Mouse (Mus musculus): ENCODE data around the gene Ttc13. TPM values are rescaled to one million over a fixed set of nuclear protein-coding genes. Genes with fewer than 3 reads are reported as not detected.

The Ttc13 gene
- polyA plus RNA-seq, 1 experiment from 2014 or later, result 71.1 TPM

DNA sequence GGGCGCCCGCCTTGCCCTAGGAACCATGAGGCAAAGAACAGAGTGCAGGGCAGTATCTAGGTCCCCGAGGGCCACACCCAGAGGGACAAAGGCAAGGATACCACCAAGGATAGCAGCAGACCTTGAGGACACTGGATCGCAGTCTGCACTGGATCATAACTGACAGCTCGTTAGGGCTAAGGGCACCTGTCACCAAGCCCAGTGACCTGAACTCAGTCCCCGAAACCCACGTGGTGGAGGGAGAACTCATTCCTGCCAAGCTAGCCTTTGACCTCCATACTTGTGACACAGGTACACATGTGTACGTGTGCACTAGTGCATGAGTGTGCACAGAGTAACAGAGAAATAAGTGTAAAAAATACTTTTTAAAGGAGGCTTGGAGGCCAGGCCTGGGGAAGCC lies 6.0 kb downstream of the Ttc13 start:
- no peak overlapping the region for H3K9ac ChIP-seq
- 85% methylated on average over 8 of the region's 8 CpGs for WGBS
- DNase-seq (ENCODE audit: low spot score) (no peak), ATAC-seq (ENCODE audit: low FRiP score) (no peak)
- H3K9me3 ChIP-seq (ENCODE audit: control insufficient read depth, low read length), result no peaks in the 10 kb centered on the region
- no peak overlapping the region for H3K4me2 ChIP-seq (replicated peaks)
- H3K27me3 ChIP-seq (ENCODE audit: control insufficient read depth, insufficient read depth, low read length), result no peaks in the 10 kb centered on the region
- H3K36me3 ChIP-seq (replicated peaks; ENCODE audit: control insufficient read depth, insufficient read depth), result peaks cover 33% of the 10 kb centered on the region
- H3K27ac ChIP-seq, result no peak overlapping the region
- H3K4me3 ChIP-seq (replicated peaks; ENCODE audit: low read length), result no peak overlapping the region
- H3K4me1 ChIP-seq (replicated peaks; ENCODE audit: control insufficient read depth, insufficient read depth, low read length), result peaks cover 7% of the 10 kb centered on the region; the same call in 1 of the 2 replicates

DNA sequence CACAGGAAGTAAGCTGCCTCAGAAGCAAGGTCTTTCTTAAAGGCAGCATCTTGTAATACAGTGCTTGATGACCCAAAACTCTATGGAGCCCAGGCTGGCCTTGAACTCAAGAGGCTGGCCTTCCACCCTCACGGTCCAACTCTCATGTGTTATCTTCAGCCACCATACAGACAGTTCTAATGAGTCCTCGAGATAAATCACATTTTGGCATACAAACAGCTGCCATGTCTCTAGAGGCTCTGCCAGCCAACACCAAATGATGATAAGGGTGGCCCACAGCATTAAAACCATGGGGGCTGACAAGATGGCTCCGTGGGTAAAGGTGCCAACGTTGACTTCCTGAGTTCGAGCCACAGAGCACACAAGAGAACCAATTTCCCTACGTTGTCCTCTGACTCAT lies 8.6 kb downstream of the Ttc13 start:
- DNase-seq (ENCODE audit: low spot score) (no peak), ATAC-seq (ENCODE audit: low FRiP score) (no peak)
- H3K27me3 ChIP-seq (ENCODE audit: control insufficient read depth, insufficient read depth, low read length), result no peaks in the 10 kb centered on the region
- no peak overlapping the region for H3K4me3 ChIP-seq (replicated peaks; ENCODE audit: low read length)
- peaks cover 58% of the 10 kb centered on the region for H3K36me3 ChIP-seq (replicated peaks; ENCODE audit: control insufficient read depth, insufficient read depth)
- H3K9ac ChIP-seq, result no peak overlapping the region
- no peaks in the 10 kb centered on the region for H3K9me3 ChIP-seq (ENCODE audit: control insufficient read depth, low read length)
- H3K4me2 ChIP-seq (replicated peaks), result no peak overlapping the region
- no peaks in the 10 kb centered on the region for H3K4me1 ChIP-seq (replicated peaks; ENCODE audit: control insufficient read depth, insufficient read depth, low read length)
- 96% methylated on average over 6 of the region's 6 CpGs for WGBS
- no peak overlapping the region for H3K27ac ChIP-seq

DNA sequence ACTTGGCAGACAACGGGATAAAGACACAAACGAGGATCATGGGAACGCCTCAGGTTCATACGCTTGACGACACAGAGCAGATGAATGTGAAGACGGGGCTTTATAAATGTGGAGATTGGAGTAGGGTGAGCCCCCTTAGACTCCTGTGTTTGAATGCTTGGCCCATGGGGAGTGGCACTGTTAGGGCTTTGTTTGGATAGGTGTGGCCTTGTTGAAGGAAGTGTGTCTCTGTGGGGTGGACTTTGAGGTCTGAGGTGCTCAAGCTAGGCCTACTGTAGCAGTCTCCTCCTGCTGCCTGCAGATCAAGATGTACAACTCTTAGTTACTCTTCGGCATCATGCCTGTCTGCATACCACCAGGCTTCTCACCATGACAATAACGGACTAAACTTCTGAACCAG lies 16.0 kb downstream of the Ttc13 start:
- Histone ChIP-seq H3K4me2 (replicated peaks) (no peak overlapping the region), H3K27me3 (ENCODE audit: control insufficient read depth, insufficient read depth, low read length) (no peaks in the 10 kb centered on the region), H3K27ac (no peak overlapping the region), H3K4me1 (replicated peaks; ENCODE audit: control insufficient read depth, insufficient read depth, low read length) (no peaks in the 10 kb centered on the region), H3K36me3 (replicated peaks; ENCODE audit: control insufficient read depth, insufficient read depth) (peaks cover 78% of the 10 kb centered on the region), H3K9ac (no peak overlapping the region), H3K9me3 (ENCODE audit: control insufficient read depth, low read length) (no peaks in the 10 kb centered on the region), H3K4me3 (replicated peaks; ENCODE audit: low read length) (no peak overlapping the region)
- WGBS, result 97% methylated on average over 8 of the region's 8 CpGs
- ATAC-seq (ENCODE audit: low FRiP score) (no peak), DNase-seq (ENCODE audit: low spot score) (no peak)

DNA sequence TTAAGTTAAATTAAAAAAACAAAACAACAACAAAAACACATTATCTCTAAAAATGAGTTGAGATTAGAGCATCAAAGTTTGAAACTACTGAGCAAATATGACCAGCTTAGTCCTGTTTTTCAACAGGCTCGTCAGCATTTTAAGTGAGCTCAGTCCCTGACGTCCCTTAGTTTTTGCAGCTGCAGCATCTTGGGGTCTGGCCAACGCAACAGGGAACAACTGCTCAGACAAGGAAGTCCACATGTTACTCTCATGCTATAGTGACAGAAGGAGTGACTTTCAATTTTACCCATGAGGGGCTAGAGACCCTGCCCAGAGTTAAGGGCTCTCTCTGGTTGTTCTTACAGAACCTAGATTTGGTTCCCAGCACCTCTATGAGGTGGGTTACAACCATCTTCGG lies 17.4 kb downstream of the Ttc13 start:
- 90% methylated on average over 4 of the region's 4 CpGs for WGBS
- Histone ChIP-seq H3K9me3 (ENCODE audit: control insufficient read depth, low read length) (no peaks in the 10 kb centered on the region), H3K36me3 (replicated peaks; ENCODE audit: control insufficient read depth, insufficient read depth) (peaks cover 78% of the 10 kb centered on the region), H3K4me1 (replicated peaks; ENCODE audit: control insufficient read depth, insufficient read depth, low read length) (no peaks in the 10 kb centered on the region), H3K27ac (no peak overlapping the region), H3K9ac (no peak overlapping the region), H3K4me2 (replicated peaks) (no peak overlapping the region), H3K27me3 (ENCODE audit: control insufficient read depth, insufficient read depth, low read length) (no peaks in the 10 kb centered on the region), H3K4me3 (replicated peaks; ENCODE audit: low read length) (no peak overlapping the region)
- ATAC-seq (ENCODE audit: low FRiP score) (no peak), DNase-seq (ENCODE audit: low spot score) (no peak)

DNA sequence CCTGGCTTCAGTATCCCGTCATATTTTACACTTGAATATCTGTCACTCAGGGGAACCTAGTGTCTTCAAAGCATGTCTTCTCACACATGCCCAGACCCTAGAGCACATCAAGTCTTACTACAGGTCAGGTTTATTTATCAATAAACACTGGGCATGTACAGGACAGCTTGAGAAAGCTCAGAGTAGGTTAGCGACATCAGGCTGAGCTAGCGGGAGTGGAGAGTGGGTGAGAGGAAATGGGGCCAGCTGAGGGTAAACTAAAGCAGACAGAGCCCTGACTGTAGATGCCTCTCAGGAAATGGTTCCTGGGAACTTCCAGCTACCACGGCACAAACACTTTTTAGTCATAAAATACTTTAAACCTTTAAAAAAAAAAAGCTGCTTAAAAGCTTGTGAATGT lies 18.3 kb downstream of the Ttc13 start:
- no peak for ATAC-seq (ENCODE audit: low FRiP score)
- Histone ChIP-seq H3K27ac (no peak overlapping the region), H3K4me3 (replicated peaks; ENCODE audit: low read length) (no peak overlapping the region), H3K4me2 (replicated peaks) (no peak overlapping the region), H3K9ac (no peak overlapping the region), H3K27me3 (ENCODE audit: control insufficient read depth, insufficient read depth, low read length) (no peaks in the 10 kb centered on the region), H3K36me3 (replicated peaks; ENCODE audit: control insufficient read depth, insufficient read depth) (peaks cover 77% of the 10 kb centered on the region), H3K9me3 (ENCODE audit: control insufficient read depth, low read length) (no peaks in the 10 kb centered on the region), H3K4me1 (replicated peaks; ENCODE audit: control insufficient read depth, insufficient read depth, low read length) (no peaks in the 10 kb centered on the region)
- 84% methylated on average over 4 of the region's 4 CpGs for WGBS
- DNase-seq (ENCODE audit: low spot score), result no peak

DNA sequence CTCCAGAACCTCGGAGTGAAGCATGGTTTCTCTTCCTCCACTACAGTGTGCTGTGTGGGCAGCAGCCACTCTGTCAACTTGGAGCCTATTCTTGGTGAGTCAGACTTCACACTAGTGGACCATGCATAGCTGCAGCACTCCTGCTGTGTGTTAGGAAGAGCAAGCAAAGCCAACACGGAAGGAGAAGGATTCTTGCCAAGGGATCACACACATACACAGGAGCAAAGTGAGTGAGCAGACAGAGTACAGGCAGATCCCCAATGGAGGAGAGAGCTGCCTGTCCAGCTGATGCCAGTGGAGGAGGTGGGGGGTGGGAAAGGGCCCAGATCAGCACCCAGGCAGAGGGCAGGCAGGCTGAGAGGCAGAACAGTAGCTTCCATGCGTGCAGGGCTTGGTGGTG lies 19.6 kb downstream of the Ttc13 start:
- no peak for DNase-seq (ENCODE audit: low spot score)

DNA sequence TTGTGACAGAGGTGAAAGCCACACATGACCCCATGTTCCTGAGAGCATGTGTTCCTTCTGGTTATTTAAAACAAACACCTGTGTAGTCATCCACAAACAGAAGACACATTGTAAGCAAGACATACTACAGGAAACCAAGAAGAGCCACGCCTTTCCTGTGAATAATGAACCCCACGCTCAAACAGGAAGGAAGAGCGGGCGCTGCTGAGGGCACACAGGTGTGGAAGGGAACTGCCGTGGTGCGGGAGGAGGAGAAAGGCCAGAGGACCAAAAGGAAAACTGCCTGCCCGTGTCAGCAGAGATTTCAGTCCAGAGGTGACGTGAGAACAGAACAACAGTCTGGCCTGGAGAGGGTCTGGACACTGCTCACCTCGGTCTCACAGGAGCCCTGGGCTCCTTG lies 20.8 kb downstream of the Ttc13 start:
- Histone ChIP-seq H3K4me1 (replicated peaks; ENCODE audit: control insufficient read depth, insufficient read depth, low read length) (no peaks in the 10 kb centered on the region), H3K27me3 (ENCODE audit: control insufficient read depth, insufficient read depth, low read length) (no peaks in the 10 kb centered on the region), H3K9me3 (ENCODE audit: control insufficient read depth, low read length) (no peaks in the 10 kb centered on the region), H3K27ac (no peak overlapping the region), H3K9ac (no peak overlapping the region), H3K36me3 (replicated peaks; ENCODE audit: control insufficient read depth, insufficient read depth) (peaks cover 74% of the 10 kb centered on the region), H3K4me3 (replicated peaks; ENCODE audit: low read length) (no peak overlapping the region), H3K4me2 (replicated peaks) (no peak overlapping the region)
- ATAC-seq (ENCODE audit: low FRiP score) (no peak), DNase-seq (ENCODE audit: low spot score) (no peak)
- WGBS, result 95% methylated on average over 9 of the region's 9 CpGs

More for the DNA sequence above, 19.6 kb downstream of the Ttc13 start:
- Histone ChIP-seq H3K27me3 (ENCODE audit: control insufficient read depth, insufficient read depth, low read length) (no peaks in the 10 kb centered on the region), H3K4me1 (replicated peaks; ENCODE audit: control insufficient read depth, insufficient read depth, low read length) (no peaks in the 10 kb centered on the region), H3K27ac (no peak overlapping the region), H3K9me3 (ENCODE audit: control insufficient read depth, low read length) (no peaks in the 10 kb centered on the region), H3K4me3 (replicated peaks; ENCODE audit: low read length) (no peak overlapping the region), H3K36me3 (replicated peaks; ENCODE audit: control insufficient read depth, insufficient read depth) (peaks cover 80% of the 10 kb centered on the region), H3K4me2 (replicated peaks) (no peak overlapping the region), H3K9ac (no peak overlapping the region)
- WGBS, result 91% methylated on average over 3 of the region's 3 CpGs
- no peak for ATAC-seq (ENCODE audit: low FRiP score)

DNA sequence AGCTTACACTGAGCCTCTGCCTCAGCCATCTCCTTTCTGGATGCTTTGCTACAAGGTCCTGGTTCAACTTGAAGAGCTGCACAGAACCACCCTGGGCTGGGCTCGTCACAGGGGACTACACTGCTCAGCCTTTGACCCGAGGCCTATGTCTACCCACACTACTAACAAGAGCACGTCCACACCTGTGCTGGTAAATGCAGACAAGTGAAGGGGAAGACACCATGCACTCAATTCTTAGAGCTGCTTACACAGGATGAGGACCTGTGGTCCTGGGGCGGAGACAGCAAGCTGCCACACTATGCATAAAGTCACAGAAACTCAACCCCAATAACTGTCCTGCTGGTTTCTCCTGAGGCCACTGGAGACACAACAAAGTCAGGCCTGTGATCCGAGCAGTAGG lies 21.5 kb downstream of the Ttc13 start:
- WGBS, result 96% methylated on average over 5 of the region's 5 CpGs
- H3K9me3 ChIP-seq (ENCODE audit: control insufficient read depth, low read length), result no peaks in the 10 kb centered on the region
- DNase-seq (ENCODE audit: low spot score), result no peak
- no peaks in the 10 kb centered on the region for H3K27me3 ChIP-seq (ENCODE audit: control insufficient read depth, insufficient read depth, low read length)
- H3K4me1 ChIP-seq (replicated peaks; ENCODE audit: control insufficient read depth, insufficient read depth, low read length), result no peaks in the 10 kb centered on the region
- H3K4me2 ChIP-seq (replicated peaks), result no peak overlapping the region
- H3K9ac ChIP-seq, result no peak overlapping the region
- peaks cover 73% of the 10 kb centered on the region for H3K36me3 ChIP-seq (replicated peaks; ENCODE audit: control insufficient read depth, insufficient read depth)
- ATAC-seq (ENCODE audit: low FRiP score), result no peak
- no peak overlapping the region for H3K27ac ChIP-seq
- no peak overlapping the region for H3K4me3 ChIP-seq (replicated peaks; ENCODE audit: low read length)

DNA sequence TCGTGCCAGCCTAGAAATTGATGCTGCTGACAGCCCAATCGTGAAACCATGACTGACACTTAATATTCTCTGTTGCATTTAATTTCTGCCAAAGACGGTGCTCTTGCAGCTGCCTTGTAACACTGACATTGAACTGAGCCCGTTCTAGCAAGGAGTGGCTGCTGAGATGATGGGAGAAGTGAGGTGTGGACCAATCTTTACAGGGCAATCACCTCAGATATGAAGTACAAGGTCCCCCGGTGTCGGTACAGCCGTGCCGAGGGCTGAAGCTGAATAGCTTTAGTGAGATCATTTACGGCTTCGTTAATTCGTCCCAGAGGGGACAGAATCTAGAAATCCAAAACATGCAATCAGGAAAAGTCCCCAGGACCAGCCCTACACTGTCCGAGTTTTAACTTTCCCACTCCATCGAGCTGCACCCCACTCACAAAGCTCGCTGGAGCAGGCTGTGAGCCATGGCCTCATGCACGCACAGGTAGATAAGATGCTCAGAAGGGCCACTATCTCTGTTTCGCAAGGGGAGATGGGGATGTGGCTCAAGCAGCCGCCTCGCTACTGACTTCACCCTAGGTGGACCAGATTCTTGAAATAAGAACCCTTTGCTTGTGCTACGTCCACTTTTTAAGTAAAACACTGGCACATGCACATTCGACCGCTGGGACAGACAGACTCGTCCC lies 26.2 kb downstream of the Ttc13 start:
- H3K4me2 ChIP-seq (replicated peaks), result no peak overlapping the region
- DNase-seq (ENCODE audit: low spot score) (no peak), ATAC-seq (ENCODE audit: low FRiP score) (no peak)
- H3K9ac ChIP-seq, result no peak overlapping the region
- H3K27me3 ChIP-seq (ENCODE audit: control insufficient read depth, insufficient read depth, low read length), result no peaks in the 10 kb centered on the region
- 93% methylated on average over 22 of the region's 22 CpGs for WGBS
- H3K4me1 ChIP-seq (replicated peaks; ENCODE audit: control insufficient read depth, insufficient read depth, low read length), result no peaks in the 10 kb centered on the region
- H3K9me3 ChIP-seq (ENCODE audit: control insufficient read depth, low read length), result no peaks in the 10 kb centered on the region
- H3K4me3 ChIP-seq (replicated peaks; ENCODE audit: low read length), result no peak overlapping the region
- peaks cover 76% of the 10 kb centered on the region for H3K36me3 ChIP-seq (replicated peaks; ENCODE audit: control insufficient read depth, insufficient read depth)
- H3K27ac ChIP-seq, result no peak overlapping the region

DNA sequence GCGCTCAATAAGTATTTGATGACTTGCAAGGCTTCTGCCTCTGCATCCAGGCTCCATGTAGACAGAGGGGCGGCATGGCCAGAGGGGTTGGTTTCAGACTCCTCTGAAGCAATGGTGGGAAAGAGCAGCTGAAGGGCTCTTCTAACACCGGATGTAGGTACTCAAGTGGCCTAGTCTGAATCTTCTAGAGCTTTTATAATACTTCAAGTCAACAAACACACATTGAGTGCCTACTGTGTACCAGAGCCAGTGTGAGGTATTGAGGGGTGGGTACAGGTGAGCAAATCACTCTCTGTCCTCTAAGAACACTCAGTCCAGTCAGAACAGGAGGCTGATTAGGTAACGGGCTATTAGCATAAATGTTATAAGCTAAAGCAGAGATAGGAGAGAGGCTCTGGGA lies 30.1 kb downstream of the Ttc13 start:
- H3K36me3 ChIP-seq (replicated peaks; ENCODE audit: control insufficient read depth, insufficient read depth), result peaks cover 62% of the 10 kb centered on the region
- H3K9me3 ChIP-seq (ENCODE audit: control insufficient read depth, low read length), result no peaks in the 10 kb centered on the region
- no peak overlapping the region for H3K4me3 ChIP-seq (replicated peaks; ENCODE audit: low read length)
- H3K27ac ChIP-seq, result no peak overlapping the region
- no peak overlapping the region for H3K4me2 ChIP-seq (replicated peaks)
- 95% methylated on average over 4 of the region's 4 CpGs for WGBS
- H3K9ac ChIP-seq, result no peak overlapping the region
- ATAC-seq (ENCODE audit: low FRiP score) (no peak), DNase-seq (ENCODE audit: low spot score) (no peak)
- no peaks in the 10 kb centered on the region for H3K27me3 ChIP-seq (ENCODE audit: control insufficient read depth, insufficient read depth, low read length)
- H3K4me1 ChIP-seq (replicated peaks; ENCODE audit: control insufficient read depth, insufficient read depth, low read length), result no peaks in the 10 kb centered on the region
